9 mouse cellular contexts compared by ENCODE assay signal in genomic region chr6:88626912-88627311, GRCm38 (mm10). TPM values are rescaled to one million over a fixed set of nuclear protein-coding genes. Genes with fewer than 3 reads are reported as not detected.
A peak's percentile ranks its signal among the peaks of the same experiment; 100 is the strongest.
DNase-seq lines count a peak whose midpoint lies in the region; ATAC-seq and TF ChIP-seq lines count a peak whose summit lies in the region.
"Had no signal": no experiment of that assay in that cellular context is flagged by ENCODE, and none has a peak within 500 bp of the region (broad histone marks: within the 10 kb centered on the region; RNA-seq: fewer than 3 reads in every experiment).

No protein-coding gene starts in this region.

- peak overlapping the region; percentile 54 for H3K4me3 ChIP-seq in heart, embryonic 15.5 days
- peak overlapping the region; percentile 53 for H3K4me3 ChIP-seq in forebrain, postnatal 0 days (ENCODE audit: low read depth, low read length)
- peak overlapping the region; percentile 54 for H3K4me3 ChIP-seq in liver, postnatal 0 days (ENCODE audit: low read depth, low read length)

- peak overlapping the region; percentile 84 for H3K4me2 ChIP-seq in heart, embryonic 15.5 days
- peak overlapping the region; percentile 99 for H3K4me2 ChIP-seq in forebrain, postnatal 0 days (ENCODE audit: low read depth)
- H3K4me2 ChIP-seq in liver, postnatal 0 days (ENCODE audit: low read depth, low read length), result peak overlapping the region; percentile 79

- 17% methylated on average over 11 of the region's 11 CpGs for WGBS in heart, embryonic 15.5 days
- WGBS in forebrain, postnatal 0 days, result 4% methylated on average over 11 of the region's 11 CpGs
- WGBS in liver, postnatal 0 days (ENCODE audit: insufficient replicate concordance), result 21% methylated on average over 11 of the region's 11 CpGs

- peak overlapping the region; percentile 62 for H3K9ac ChIP-seq in heart, embryonic 15.5 days
- peak overlapping the region; percentile 74 for H3K9ac ChIP-seq in forebrain, postnatal 0 days
- peak overlapping the region; percentile 72 for H3K9ac ChIP-seq in liver, postnatal 0 days (replicated peaks)

- H3K27ac ChIP-seq in heart, embryonic 15.5 days, result peak overlapping the region; percentile 90
- peak overlapping the region; percentile 85 for H3K27ac ChIP-seq in forebrain, postnatal 0 days (ENCODE audit: low read depth, low read length)
- H3K27ac ChIP-seq in liver, postnatal 0 days (ENCODE audit: low read depth), result peak overlapping the region; percentile 23

- peaks cover 6% of the 10 kb centered on the region; the same call in 1 of the 2 replicates for H3K4me1 ChIP-seq in heart, embryonic 15.5 days (replicated peaks)
- H3K4me1 ChIP-seq in forebrain, postnatal 0 days (ENCODE audit: insufficient read depth), result no peaks in the 10 kb centered on the region
- peaks cover 33% of the 10 kb centered on the region for H3K4me1 ChIP-seq in liver, postnatal 0 days (ENCODE audit: insufficient read depth)

- H3K9me3 ChIP-seq in heart, embryonic 15.5 days (replicated peaks), result no peaks in the 10 kb centered on the region
- H3K9me3 ChIP-seq in forebrain, postnatal 0 days (ENCODE audit: low read length), result no peaks in the 10 kb centered on the region
- no peaks in the 10 kb centered on the region for H3K9me3 ChIP-seq in liver, postnatal 0 days (ENCODE audit: low read length)

- H3K27me3 ChIP-seq in heart, embryonic 15.5 days, result no peaks in the 10 kb centered on the region
- no peaks in the 10 kb centered on the region for H3K27me3 ChIP-seq in forebrain, postnatal 0 days (ENCODE audit: insufficient read depth, low read length)
- H3K27me3 ChIP-seq in liver, postnatal 0 days (ENCODE audit: insufficient read depth, low read length), result no peaks in the 10 kb centered on the region

- DNase-seq in heart, adult 18-20 months, result no peak
- DNase-seq in brain, adult 2 months (ENCODE audit: low read depth, low spot score), result peak; percentile 27
- peak; percentile 52 for DNase-seq in forebrain, postnatal 0 days
- no peak for DNase-seq in liver, postnatal 0 days
- no peak for DNase-seq in urinary bladder, adult 2 months (ENCODE audit: low spot score)
- DNase-seq in layer of hippocampus, postnatal 25 days (ENCODE audit: extremely low spot score in 1 of 2, low spot score in 1 of 2), result no peak
- DNase-seq in kidney, postnatal 4 days, result no peak

- TF ChIP-seq CTCF in forebrain, postnatal 0 days (IDR thresholded peaks at IDR 0.05; ENCODE audit: low read depth), result no peak
- no peak for TF ChIP-seq CTCF in liver, postnatal 0 days (IDR thresholded peaks at IDR 0.05; ENCODE audit: low read depth)

- TF ChIP-seq EP300 in liver, postnatal 0 days (IDR thresholded peaks at IDR 0.05; ENCODE audit: low read depth), result no peak

- no peak for ATAC-seq in heart, embryonic 15.5 days (replicated peaks; ENCODE audit: insufficient number of reproducible peaks, insufficient read depth, low FRiP score, low read depth)
- peak; percentile 21 for ATAC-seq in forebrain, postnatal 0 days
- no peak; the same call in 1 of the 2 replicates for ATAC-seq in liver, postnatal 0 days

- H3K36me3 ChIP-seq in heart, embryonic 15.5 days, result no peaks in the 10 kb centered on the region
- no peaks in the 10 kb centered on the region for H3K36me3 ChIP-seq in forebrain, postnatal 0 days (ENCODE audit: insufficient read depth)
- H3K36me3 ChIP-seq in liver, postnatal 0 days (replicated peaks; ENCODE audit: insufficient read depth, low read length), result no peaks in the 10 kb centered on the region
- H3K36me3 ChIP-seq: G1E had no signal

RNA-seq across cellular contexts. Expression of gene Kbtbd12, which starts 10.8 kb away (rescaled TPM):
- polyA plus RNA-seq in heart, embryonic 15.5 days (2015; fragmentation: Nextera tagmentation; extraction: Ambion mirVana), result 25.5 and 25.6 TPM in 2 replicates
- 10 to 100 TPM; 42.6 to 44.1 TPM for total RNA-seq in heart, adult 18-20 months (2021)
- total RNA-seq in forebrain, postnatal 0 days (2014; rRNA removed), result 0.08 and 0.29 TPM in 2 replicates
- 0.14 and 0.24 TPM in 2 replicates for polyA plus RNA-seq in forebrain, postnatal 0 days (2015; fragmentation: Nextera tagmentation; extraction: Ambion mirVana)
- polyA plus RNA-seq in liver, postnatal 0 days (2015; fragmentation: Nextera tagmentation; extraction: Ambion mirVana), result 1.3 and 1.5 TPM in 2 replicates
- polyA plus RNA-seq in urinary bladder, adult 2 months (2012; rRNA removed), result 1.4 and 1.6 TPM in 2 replicates
- total RNA-seq in layer of hippocampus, postnatal 25 days (2021), result under 1 TPM in 1 of 2 experiments, not detected in 1; 0.25 TPM
- polyA plus RNA-seq: G1E had no signal

Comparison
In these comparisons a context has a peak if more than half of its experiments do, and no peak if none do; other contexts are left out.
1. H3K27ac ChIP-seq: peak in every context shown above with its lines; median percentile 90 in heart, embryonic 15.5 days; 85 in forebrain, postnatal 0 days; 23 in liver, postnatal 0 days.
2. DNase-seq: peak in brain, adult 2 months (single experiment) and forebrain, postnatal 0 days (single experiment); none in heart, adult 18-20 months (0 of 2), liver, postnatal 0 days (single experiment), urinary bladder, adult 2 months (single experiment), layer of hippocampus, postnatal 25 days (0 of 2) and kidney, postnatal 4 days (0 of 2).
3. RNA of gene Kbtbd12, which starts 10.8 kb away (polyA plus RNA-seq): 25.5 to 25.6 TPM in heart, embryonic 15.5 days; 1.4 to 1.6 TPM in urinary bladder, adult 2 months, 1.3 to 1.5 TPM in liver, postnatal 0 days and 0.14 to 0.24 TPM in forebrain, postnatal 0 days; every median in the first group is over 10 times any median in the second.
4. Peak in every context shown above with its lines, with median percentiles within 50 percentile points of each other: H3K4me2 ChIP-seq, H3K4me3 ChIP-seq and H3K9ac ChIP-seq.